Mouse (Mus musculus) forebrain, postnatal 0 days (tissue): Measurements from ENCODE around the gene Hoxa4. TPM values are rescaled to one million over a fixed set of nuclear protein-coding genes. Genes with fewer than 3 reads are reported as not detected.

Experiments
- ATAC-seq: fragments of 200-750 bp; cut with Nextera tagmentation; 2 replicates; pipeline ENCODE4 v1.8.0; 2017; ENCODE audit warnings: mild to moderate bottlenecking, moderate library complexity
- DNase-seq: peaks from one replicate; pipeline ENCODE4 v3.0.0-alpha.2; 2015
- H3K27ac ChIP-seq: fragments of 300-500 bp; sonication (generic); 2 replicates; pipeline ENCODE4 v1.5.1; 2014; ENCODE audit warnings: low read depth, mild to moderate bottlenecking, antibody characterized with exemption, low read length, moderate library complexity, mixed read lengths
- H3K27me3 ChIP-seq: fragments of 300-500 bp; sonication (generic); 2 replicates; pipeline ENCODE4 v1.6.1; 2014; ENCODE audit warnings: mild to moderate bottlenecking, low read length, mixed read lengths; ENCODE audit not compliant: insufficient read depth
- H3K36me3 ChIP-seq: fragments of 300-500 bp; sonication (generic); 2 replicates; pipeline ENCODE4 v1.6.1; 2014; ENCODE audit warnings: mild to moderate bottlenecking, moderate library complexity; ENCODE audit not compliant: insufficient read depth
- H3K4me1 ChIP-seq: fragments of 300-500 bp; sonication (generic); 2 replicates; pipeline ENCODE4 v1.6.1; 2014; ENCODE audit warnings: antibody characterized with exemption; ENCODE audit not compliant: insufficient read depth
- H3K4me2 ChIP-seq: fragments of 300-500 bp; sonication (generic); 2 replicates; pipeline ENCODE4 v1.6.1; 2014; ENCODE audit warnings: low read depth, mild to moderate bottlenecking, moderate library complexity
- H3K4me3 ChIP-seq: fragments of 300-500 bp; sonication (generic); 2 replicates; pipeline ENCODE4 v1.5.1; 2014; ENCODE audit warnings: low read depth, low read length, mixed read lengths
- H3K9ac ChIP-seq: fragments of 300-500 bp; sonication (generic); 2 replicates; pipeline ENCODE4 v1.6.1; 2014; ENCODE audit warnings: mild to moderate bottlenecking
- H3K9me3 ChIP-seq: fragments of 300-500 bp; sonication (generic); 2 replicates; pipeline ENCODE4 v1.6.1; 2016; ENCODE audit warnings: low read length
- CTCF ChIP-seq: sonication (generic); IDR thresholded peaks from 2 replicates; pipeline ENCODE4 v1.5.1; 2016; ENCODE audit warnings: antibody characterized with exemption, control low read depth, low read depth
- WGBS: fragments of 180-500 bp; shearing (Covaris S2); extraction: QIAGEN DNeasy Blood & Tissue Kit; methylation state at CpG from one replicate; pipeline ENCODE4 v1.1.7; 2014; 5-methylcytosine and 5-hydroxymethylcytosine counted together
- polyA plus RNA-seq: library from polyadenylated mRNA; unstranded; fragments of >200 nt; fragmentation: Nextera tagmentation; extraction: Ambion mirVana; gene quantifications from 2 replicates; pipeline ENCODE4 v1.2.1, GENCODE M21; 2015
- total RNA-seq: library from RNA; depleted of rRNA; stranded (reverse); fragments of >200 nt; gene quantifications from 2 replicates; pipeline ENCODE4 v1.2.3, GENCODE M21; 2014

Hoxa4 gene
- total and polyA plus RNA-seq, 2 experiments from 2014 or later: not detected

DNA sequence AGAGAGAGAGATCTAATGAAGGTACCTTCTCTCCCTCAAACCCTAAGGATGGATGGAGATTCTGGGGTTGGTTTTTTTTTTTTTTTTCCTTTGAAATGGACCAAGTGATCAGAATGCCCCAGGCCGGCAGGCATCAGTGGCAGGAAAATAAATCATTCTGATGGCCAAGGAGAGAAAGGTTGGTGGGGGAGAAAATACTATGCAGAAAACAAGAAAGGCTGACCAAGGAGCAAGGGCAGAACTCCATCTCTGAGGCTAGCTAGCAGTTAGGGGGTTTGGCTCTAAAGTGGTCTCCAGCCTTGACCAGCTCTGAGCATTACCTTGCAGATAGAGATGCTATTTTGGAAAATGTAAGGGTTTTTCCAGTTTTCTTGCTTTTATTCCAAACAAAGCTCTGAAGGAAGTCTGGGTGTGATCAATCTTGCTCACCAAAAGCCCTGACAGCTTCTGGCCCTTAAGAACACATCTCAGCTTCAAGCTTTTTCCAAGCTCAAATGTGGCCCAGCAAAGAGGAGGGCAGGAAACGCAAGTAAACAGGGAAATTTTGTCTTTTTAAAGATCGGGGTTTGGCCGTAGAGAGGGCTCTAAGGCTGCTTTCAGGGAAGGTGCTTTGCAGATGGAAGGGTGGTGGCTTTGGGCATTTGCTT lies 25.0 kb downstream of the Hoxa4 start:
- Histone ChIP-seq H3K4me3 (no peak overlapping the region), H3K27ac (no peak overlapping the region), H3K36me3 (no peaks in the 10 kb centered on the region), H3K9ac (no peak overlapping the region), H3K27me3 (peaks cover 91% of the 10 kb centered on the region), H3K4me2 (no peak overlapping the region), H3K9me3 (no peaks in the 10 kb centered on the region), H3K4me1 (no peaks in the 10 kb centered on the region)
- ATAC-seq: no peak
- no peak for TF ChIP-seq CTCF
- DNase-seq: peak; percentile 15
- WGBS: 2% methylated on average over 4 of the region's 4 CpGs

DNA sequence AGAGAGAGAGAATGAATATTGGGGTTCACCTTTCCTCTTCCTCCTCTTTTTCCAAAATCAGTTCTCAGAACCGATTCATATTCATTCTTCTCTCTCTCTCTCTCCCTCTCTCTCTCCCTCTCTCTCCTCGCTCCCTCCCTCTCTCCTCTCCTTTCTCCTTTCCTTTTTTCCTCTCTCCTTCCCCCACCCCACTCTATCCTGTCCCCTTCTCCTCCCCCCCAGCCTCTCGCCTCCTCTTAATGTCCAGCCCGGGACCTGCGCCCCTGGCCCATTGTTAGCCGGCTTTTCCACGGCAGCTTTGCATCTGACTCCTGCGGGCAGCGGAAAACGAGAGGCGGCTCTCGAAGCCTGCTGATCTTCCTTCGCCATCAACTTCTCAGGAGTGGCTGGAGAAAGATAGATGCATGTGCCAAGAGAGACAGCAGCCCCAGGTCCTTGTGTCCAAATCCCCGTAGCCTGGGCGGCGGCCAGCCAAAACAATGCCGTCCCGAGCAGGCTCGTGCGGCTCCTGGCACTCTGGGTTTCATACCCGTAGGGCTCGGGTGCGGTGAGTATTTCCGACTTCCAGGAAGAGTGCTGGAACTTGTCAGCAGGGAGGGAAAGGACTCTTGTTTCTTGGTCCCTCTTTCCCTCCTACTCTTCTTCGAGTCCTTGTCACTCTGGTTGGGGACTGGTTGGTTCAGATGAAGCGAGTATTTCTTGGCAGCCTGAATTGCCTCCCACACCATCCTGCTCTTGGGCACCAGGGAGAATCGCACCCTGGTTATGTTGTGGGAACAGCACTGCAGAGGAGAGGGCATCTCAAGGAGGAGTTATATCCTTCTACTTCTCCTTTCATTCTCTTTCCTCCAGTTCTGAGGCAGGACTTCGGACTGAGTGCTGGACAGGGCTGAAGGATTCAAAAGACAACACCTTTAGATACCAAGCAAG lies 25.8 kb downstream of the Hoxa4 start:
- Histone ChIP-seq H3K27ac (no peak overlapping the region), H3K4me1 (no peaks in the 10 kb centered on the region), H3K4me3 (no peak overlapping the region), H3K9ac (no peak overlapping the region), H3K4me2 (no peak overlapping the region), H3K9me3 (no peaks in the 10 kb centered on the region), H3K36me3 (no peaks in the 10 kb centered on the region), H3K27me3 (peaks cover 89% of the 10 kb centered on the region)
- ATAC-seq: no peak
- DNase-seq: peak; percentile 1
- TF ChIP-seq CTCF: no peak
- 1% methylated on average over 28 of the region's 28 CpGs for WGBS

DNA sequence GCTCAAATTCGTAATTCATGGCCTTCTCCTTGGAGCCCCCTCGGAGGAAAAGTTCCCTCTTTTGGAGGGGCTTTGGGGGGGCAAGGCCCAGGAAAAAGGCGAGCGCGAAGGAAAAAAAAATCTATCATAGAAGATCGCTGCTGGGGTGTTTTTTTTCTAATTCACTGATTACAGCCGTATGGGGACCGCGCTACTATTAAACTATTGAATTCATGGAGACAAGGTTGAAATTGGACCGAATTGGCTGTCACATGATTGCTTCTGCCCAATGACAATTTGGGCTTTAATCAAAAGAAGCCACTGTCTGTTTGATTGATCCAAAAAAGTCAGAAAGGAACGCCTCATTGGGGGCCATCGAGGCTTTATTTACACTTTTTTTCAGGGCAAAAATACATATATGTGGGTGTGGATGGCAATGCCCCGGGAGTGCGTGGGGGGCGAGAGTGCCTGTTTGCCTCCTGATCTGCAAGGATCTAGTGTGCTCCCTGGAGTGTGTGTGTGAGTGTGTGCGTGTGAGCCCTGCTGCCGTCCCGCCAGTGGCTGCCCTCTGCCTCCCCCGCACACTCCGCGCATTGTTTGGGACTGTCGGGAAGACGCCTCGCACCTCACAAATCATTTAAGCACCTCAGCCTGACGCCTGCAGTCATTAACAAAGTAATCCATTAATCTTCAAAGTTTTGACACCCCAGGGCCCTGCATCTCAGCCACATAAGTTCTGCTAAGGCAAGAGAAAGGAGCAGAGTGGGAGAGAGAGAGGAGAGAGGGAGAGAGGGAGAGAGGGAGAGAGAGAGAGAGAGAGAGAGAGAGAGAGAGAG lies 26.7 kb downstream of the Hoxa4 start, which contains the start of gene Hoxa2:
Gene Hoxa2, minus strand, starts transcription at position 206 of the 815 bp plus-strand sequence.
- H3K27me3 ChIP-seq: peaks cover 88% of the 10 kb centered on the region

DNA sequence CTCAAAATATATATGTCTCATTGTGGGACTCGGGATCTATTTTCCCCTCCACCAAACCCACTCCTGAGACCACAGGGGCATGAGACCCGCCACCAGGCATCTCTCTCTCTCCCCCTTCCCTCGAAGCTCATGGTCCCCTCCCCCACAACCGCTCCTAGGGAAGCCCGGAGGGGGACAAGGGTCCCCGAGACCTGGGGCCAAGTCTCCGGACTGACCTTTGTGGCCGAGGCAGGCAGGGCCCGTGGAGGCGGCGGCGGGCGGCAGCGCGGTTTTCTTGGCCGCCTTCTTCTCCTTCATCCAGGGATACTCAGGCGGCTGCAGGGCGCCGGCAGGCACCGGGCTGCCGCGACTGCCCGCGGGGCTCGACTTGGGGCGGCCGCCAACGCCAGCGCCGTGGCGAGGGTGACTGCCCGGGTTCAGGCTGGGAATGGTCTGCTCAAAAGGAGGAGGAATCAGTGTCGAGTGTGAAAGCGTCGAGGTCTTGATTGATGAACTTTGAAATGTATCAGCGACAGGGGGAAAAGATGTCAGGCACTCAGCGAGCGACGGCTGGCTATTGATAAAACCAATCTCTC lies 27.4 kb downstream of the Hoxa4 start:
- Histone ChIP-seq H3K4me1 (no peaks in the 10 kb centered on the region), H3K36me3 (no peaks in the 10 kb centered on the region), H3K9me3 (no peaks in the 10 kb centered on the region), H3K9ac (no peak overlapping the region), H3K27ac (no peak overlapping the region), H3K27me3 (peaks cover 90% of the 10 kb centered on the region), H3K4me2 (no peak overlapping the region), H3K4me3 (no peak overlapping the region)
- WGBS: 5% methylated on average over 37 of the region's 39 CpGs
- DNase-seq (no peak), ATAC-seq (no peak)
- no peak for TF ChIP-seq CTCF

More for the DNA sequence above, 26.7 kb downstream of the Hoxa4 start, which contains the start of gene Hoxa2:
- H3K4me3 ChIP-seq: no peak within 1 kb of the TSS
- H3K9ac ChIP-seq: no peak within 1 kb of the TSS
- no peaks in the 10 kb centered on the region for H3K9me3 ChIP-seq
- H3K4me1 ChIP-seq: no peaks in the 10 kb centered on the region
- H3K36me3 ChIP-seq: no peaks in the 10 kb centered on the region
- H3K4me2 ChIP-seq: no peak within 1 kb of the TSS
- WGBS: under 1% methylated on average over 25 of the region's 25 CpGs
- DNase-seq (peak; percentile 18), ATAC-seq (no peak)
- no peak within 1 kb of the TSS for H3K27ac ChIP-seq
- TF ChIP-seq CTCF: no peak

DNA sequence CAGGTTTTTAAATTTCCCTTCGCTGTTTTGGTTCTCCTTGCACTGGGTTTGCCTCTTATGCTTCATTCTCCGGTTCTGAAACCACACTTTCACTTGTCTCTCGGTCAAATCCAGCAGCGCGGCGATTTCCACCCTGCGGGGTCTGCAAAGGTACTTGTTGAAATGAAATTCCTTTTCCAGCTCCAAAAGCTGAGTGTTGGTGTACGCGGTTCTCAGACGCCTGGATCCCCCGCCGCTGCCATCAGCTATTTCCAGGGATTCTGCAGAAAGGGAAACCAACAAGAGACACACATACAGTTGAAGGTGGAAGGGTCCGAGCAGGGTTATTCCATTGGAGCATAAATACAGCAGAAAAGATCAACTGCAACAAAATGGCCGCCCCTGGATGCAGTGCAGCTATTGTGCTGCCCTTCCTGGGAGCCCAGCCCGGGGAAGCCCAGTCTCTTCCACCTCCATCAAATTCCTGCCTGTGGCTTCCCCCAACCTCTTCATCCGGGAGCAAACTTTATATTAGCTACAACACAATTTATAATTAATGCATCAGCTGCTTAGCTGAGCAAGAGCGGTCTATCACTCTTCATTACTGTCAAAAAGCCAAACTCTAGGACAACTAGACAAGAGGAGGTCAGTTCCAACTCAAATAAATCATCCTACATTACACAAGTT lies 28.1 kb downstream of the Hoxa4 start:
- Histone ChIP-seq H3K4me1 (no peaks in the 10 kb centered on the region; the same call in 1 of the 2 replicates), H3K36me3 (no peaks in the 10 kb centered on the region), H3K4me3 (no peak overlapping the region), H3K9me3 (no peaks in the 10 kb centered on the region), H3K27me3 (peaks cover 91% of the 10 kb centered on the region), H3K4me2 (no peak overlapping the region), H3K27ac (no peak overlapping the region), H3K9ac (no peak overlapping the region)
- DNase-seq: peak; percentile 19
- TF ChIP-seq CTCF: no peak
- no peak for ATAC-seq
- 2% methylated on average over 17 of the region's 17 CpGs for WGBS
